Mouse (Mus musculus) cerebellum, adult 18-20 months (tissue): ENCODE measurements at regions not wholly inside any gene's neighbourhood (a gene's known extent, or its start where the extent isn't known, plus 50 kb on each side); places are given as distances from the start of the nearest gene placed in this dataset.
"Not testable (repeated sequence)": the region's sequence is repeated elsewhere in the genome, so short reads cannot be mapped to it uniquely, and the experiment has no call there.

ENCODE experiments used
- DNase-seq, 2 experiments: peaks; one replicate each; pipeline ENCODE4 v3.0.0; 2021

DNA sequence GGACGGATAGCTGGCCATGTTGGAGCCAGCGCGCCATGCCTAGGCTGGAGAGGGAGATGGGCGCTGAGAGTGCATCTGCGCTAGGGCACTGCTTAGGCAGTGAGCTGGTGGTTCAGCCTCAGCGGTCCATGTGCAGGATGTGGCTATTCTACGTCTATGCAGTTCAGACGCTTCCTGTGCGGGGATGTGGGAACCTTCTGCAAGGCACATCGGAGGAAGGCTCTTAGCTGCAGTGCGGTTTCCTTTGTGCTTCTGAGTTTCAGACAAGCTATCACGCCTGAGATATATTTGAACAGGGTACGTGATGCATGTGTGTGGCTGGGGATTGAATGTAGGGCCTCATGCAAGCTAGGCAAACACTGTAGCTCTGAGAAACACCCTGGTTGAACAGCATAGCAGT, 54.4 kb upstream of the Lrpprc start:
- no peak for DNase-seq

DNA sequence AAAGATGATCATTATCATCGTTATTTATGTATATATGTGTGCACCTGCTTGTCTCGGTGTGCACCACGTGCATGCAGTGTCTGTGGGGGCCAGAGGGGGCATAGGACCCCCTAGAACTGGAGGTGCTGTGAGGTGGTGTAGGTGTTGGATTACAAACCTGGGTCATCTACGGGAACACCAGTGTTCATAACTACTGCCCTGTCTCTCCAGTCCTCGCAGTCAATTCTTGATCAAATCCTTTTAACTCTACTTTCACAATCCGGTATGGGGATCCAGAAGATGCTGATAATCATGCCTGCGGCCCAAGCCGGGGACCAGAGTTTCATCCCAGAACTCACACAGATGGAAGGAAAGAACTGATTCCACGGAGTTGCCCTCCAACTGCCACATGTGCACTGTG, 55.6 kb upstream of the Lrpprc start:
- no peak for DNase-seq

DNA sequence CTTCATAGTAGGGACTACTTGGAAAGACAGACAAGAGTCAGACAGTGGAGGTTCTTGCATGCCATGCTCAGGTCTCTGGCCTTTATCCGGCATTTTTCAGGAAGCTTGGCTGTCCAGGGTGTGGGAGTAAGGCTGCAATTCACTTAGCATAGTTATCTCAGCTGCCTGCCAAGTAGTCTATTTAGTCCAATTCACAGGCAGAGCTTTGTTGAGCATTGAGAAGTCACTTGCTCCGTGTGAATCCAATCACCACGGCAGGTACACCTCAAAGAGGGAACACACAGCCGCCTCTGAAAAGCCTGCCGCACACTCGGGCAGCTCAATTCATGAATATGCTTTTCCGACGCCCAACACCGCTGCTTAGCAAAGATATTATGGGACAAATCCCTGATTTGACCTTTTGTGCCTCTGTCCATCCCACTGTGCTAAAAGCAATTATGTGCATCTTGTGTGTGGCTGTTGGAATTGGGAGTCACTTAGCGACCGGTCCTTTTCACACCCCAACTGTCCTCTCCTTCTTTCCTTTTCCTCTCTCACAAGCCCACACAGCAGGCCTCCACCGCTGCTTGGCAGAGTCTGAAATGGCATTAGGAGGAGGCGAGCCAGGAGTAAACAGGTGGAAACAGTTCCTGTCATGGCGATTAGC, 57.9 kb upstream of the Lrpprc start:
- no peak for DNase-seq

DNA sequence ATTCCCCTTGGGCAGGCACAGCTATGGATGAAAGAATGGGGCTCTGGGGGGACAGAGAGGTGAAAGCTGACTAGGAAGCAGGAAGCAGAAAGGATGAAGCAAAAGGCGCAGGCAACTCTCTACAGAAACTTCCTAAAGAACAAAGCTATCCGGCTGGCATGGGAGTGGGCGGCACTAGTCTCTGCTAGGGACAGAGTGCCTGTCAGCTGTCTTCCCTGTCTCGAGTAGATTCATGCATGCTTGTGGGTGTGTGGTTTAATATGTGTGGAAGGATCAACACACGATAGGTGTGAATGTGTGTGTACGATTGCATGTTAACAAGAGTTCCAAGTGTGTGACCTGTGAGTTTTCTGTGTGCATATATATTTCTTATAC, 58.4 kb upstream of the Lrpprc start:
- no peak for DNase-seq

DNA sequence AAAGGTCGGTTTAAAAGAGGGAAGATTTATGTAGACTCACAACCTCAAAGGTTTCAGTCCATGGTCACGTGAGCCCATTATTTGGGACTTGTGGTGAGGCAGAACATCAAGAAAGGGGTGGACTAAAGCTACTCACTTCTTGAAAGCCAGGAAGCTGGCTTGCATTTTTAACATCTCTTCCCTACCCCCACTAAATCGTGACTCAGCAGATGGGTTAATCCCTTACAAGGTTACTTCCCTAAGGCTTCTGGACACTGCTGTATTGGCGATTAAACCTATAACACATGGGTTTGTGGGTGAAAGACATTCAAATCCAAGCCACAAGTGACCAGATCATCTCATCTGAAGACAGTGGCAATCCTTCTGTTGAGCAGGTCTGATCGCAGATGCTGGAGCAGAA, 59.9 kb upstream of the Lrpprc start:
- DNase-seq: no peak

DNA sequence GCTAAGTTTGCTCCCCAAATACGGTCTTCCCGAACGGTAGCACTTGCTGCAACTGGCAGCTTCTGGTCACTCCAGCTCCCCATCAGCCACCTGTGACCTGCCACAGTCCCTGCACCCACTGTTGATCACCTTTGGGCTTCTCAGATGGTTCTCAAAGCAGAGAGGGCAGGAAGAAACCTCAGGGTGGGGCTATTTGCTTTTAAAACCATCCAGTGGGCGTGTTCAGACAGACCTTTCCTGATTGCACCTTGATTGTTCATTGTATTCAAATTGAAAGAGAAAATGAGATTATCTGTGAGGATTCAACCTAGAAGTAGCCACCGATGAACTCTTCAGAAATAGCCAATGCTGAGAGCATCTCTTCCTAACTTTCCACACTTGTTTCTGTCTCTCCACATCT, 60.3 kb upstream of the Lrpprc start:
- DNase-seq: no peak

DNA sequence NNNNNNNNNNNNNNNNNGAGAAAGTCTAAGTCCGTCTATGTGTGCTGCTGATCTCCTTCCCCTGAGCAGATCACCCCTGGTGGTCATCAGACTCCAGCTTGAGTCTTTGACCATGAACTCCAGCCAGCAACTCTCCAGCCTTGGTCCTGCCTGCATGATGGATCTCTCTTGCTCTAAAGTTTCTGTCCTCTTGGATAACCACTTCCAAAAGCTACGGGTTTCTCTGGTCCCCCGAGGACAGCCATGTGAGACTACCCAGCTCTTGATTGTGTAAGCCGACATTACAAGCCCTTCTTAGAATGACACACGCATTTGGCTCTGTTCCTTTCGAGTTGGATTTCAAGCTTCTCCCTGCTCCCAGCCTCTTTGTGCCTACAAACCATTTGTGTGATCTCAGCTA, 66.4 kb upstream of the Lrpprc start:
- no peak for DNase-seq

DNA sequence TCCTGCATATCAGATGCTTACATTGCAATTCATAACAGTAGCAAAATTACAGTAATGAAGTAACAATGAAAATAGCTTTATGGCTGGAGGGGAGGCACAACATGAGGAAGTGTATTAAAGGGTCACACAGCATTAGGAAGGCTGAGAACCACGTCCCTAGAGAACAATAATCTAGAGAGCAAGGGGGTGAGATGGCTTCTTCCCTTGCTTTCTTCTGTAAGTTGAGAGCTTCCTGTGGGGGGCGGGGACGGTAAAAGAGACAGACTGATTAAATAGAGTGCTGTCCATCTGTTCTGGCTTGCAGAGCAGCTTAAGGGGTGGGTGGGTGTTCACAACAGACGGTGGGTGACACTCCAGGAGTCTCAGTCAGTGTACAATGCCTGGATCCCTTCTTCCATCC, 68.2 kb upstream of the Lrpprc start:
- no peak for DNase-seq

DNA sequence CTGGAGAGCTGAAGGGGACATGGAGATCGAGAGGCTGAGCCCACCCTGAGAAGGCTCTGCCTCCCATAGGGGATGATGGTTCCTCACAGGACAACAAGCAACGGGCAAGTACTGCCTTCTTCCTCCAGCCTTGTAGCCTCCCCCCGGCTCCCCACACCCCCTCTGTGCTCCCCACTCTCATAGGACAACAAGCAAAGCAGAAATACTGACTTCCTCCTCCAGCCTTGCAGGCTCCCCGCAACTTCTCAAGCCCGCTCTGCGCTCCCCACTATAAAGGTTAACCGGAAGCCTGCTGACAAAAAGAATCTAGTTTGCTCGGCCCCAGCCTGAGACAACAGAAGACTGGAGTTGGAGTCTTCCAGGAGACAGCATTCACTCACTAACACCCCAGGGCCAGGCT, 69.3 kb upstream of the Lrpprc start:
- no peak for DNase-seq

DNA sequence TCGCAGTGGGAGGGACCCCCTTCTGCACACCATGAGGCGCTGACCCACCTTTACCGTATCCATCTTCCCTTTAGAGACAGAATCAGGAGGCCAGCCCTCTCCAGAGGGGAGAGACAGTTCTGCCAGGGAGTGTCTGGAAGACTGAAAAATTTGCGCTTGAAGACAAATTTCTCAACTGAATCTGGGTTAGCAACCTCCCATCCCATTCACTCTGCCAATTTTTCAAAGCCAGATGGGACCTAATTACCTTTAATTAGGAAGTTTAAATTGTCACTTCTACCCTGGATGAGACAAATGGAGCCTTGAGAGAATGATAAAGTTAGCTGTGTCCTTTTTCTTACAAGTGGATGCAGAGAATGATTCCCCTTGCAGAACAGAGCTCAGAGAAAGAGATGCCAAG, 70.2 kb upstream of the Lrpprc start:
- DNase-seq: no peak

DNA sequence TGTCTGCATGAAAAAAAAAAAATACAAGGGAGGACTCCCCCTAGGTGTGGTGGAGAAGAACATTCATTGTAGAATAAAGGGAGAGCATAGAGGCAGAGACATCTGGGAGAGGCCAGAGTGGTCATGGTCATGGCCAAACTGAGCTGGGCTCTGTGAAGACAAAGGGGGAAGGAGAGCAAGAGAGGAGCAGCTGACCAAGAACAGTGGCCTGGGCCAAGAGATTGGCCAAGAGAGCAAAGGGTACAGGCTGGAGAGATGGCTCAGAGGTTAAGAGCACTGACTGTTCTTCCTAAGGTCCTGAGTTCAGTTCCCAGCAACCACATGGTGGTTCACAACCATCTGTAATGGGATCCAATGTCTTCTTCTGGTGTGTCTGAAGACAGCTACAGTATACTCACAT, 73.6 kb upstream of the Lrpprc start:
- DNase-seq: not testable (repeated sequence)

DNA sequence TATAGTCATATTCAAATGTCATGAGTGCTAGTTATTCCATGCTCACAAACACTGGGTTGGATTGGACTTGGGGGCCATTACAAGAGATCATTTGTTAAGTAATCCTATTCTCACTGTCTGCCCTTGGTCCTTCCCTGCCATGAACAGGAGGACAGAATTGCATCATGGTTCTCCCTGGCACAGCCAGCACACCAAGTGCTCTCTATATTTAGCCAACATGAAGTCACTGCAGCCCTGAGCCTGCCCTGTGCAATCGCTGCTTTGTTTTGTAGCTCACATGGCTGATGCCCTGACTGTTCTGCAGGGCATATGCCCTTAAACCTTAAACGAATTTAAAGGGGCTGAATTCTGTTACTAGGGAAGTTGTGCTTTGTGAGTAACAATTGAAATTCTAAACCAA, 74.6 kb upstream of the Lrpprc start:
- DNase-seq: peak; percentile 68 to 78

DNA sequence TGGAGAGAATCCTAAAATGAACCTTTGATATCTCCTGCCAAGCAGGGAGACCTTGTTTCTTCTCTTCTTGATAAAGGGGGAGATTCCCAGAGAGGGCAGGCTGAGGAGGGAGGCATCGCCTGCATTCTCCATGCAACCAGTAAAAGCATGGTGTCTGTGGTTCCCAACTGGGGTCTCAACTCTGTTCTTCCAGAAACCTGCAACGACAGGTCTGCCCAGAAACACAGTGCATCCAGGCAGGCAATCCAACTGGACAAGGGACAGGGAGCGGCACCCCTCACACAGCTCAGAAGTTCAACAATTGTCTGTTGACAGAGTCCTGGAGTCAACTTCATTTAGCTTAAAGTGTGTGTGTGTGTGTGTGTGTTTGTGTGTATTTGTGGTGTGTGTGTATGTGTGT, 75.0 kb upstream of the Lrpprc start:
- peak in 1 of 2 experiments; percentile 39 for DNase-seq

DNA sequence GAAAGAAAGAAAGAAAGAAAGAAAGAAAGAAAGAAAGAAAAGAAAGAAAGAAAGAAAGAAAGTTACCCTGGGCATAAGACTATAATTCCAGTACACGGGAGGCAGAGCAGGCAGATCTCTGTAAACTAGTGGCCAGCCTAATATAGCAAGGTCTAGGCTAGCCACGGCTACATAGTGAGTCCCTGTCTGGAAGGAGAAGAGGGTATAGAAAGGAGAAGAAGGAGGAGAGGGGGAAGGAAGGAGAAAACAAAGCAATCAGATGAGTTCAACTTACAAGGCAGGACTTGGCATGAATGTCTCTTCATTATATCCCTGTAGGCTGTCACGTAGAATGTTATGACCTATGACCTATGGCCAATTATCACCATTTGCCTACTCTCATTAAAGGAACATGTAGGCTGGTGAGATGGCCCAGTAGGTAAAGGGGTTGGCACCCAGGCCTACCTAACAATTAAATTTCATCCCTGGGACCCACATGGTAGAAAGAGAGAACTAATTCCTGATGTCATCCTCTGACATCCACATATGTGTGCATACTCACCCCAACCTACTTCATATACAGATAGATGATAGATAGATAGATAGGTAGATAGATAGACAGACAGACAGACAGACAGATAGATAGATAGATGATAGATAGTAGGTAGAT, 78.6 kb upstream of the Lrpprc start:
- no peak for DNase-seq

DNA sequence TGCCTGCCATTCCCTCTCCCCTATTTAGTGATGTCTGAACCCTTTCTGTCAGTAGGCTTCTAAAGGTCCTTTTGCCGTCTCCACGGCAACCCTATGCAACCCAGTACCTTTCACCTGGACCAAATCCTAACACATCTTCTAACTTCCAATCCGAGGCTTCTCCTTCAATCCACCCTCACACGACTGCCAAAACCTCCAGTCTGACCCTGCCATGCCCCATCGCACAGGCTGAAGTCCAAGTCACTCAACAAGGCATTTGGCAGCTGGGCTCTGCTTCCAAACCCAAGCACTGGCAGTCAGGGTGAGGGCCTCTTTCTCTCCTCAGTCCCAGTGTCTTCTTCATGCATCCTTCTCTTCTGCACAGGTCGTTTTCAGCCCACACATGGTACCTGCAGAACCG, 83.0 kb upstream of the Lrpprc start:
- peak; percentile 42 for DNase-seq

DNA sequence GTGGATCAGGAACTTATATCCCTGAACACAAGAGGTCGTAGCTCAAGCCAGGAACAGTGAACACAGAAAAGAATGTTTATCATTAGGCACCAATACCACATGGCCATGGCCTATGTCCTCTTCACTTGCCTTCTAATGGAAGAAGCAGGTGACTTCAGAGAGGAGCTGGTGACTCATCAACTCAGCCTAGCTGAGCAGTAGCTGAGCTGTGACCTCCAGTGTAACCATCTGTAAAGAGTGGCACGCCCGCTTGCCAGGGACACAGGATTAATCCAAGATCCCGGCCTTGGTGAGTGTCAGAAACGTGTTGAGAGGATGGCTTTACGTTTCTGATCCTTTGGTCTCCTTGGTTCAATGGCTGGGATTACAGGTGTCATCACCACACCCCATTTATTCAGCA, 82.0 kb upstream of the Ppm1b start:
- DNase-seq: no peak

DNA sequence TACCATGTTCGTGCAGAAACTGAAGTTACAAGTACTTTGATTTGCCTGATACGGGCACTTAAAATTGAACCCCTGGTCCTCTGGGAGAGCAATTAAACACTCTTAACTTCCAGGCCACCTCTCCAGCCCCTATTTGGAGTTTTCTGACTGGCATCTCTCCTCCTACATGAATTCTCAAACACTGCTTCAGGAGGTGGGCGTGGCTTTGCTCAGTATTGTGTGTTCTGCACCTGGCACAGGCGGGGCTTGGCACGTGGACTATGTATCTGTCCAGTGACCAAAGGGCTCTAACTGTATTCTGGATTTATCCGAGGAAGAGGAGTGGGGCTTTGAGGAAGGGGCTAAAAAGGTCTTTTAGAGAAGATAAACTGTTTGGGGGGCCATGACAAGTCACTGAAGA, 81.5 kb upstream of the Ppm1b start:
- no peak for DNase-seq

DNA sequence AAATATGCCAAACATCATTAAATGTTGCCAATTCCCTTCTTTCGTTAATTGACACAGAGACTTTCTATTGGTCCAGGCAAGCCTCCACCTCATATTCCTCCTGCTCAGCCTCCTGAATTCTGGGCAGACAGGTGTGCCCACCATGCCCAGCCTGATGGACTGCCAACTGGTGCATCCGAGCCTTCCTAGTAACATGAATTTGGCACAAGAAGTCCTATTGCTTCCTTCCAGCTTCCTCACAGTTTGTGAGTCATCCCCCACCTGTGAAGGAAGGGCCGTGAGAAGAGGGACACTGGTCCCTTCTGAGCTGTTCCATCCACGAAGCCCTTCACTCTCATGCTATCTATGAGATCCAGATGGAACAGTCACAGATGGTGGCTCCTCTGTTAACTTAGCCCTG, 80.5 kb upstream of the Ppm1b start:
- peak; percentile 59 to 71 for DNase-seq

DNA sequence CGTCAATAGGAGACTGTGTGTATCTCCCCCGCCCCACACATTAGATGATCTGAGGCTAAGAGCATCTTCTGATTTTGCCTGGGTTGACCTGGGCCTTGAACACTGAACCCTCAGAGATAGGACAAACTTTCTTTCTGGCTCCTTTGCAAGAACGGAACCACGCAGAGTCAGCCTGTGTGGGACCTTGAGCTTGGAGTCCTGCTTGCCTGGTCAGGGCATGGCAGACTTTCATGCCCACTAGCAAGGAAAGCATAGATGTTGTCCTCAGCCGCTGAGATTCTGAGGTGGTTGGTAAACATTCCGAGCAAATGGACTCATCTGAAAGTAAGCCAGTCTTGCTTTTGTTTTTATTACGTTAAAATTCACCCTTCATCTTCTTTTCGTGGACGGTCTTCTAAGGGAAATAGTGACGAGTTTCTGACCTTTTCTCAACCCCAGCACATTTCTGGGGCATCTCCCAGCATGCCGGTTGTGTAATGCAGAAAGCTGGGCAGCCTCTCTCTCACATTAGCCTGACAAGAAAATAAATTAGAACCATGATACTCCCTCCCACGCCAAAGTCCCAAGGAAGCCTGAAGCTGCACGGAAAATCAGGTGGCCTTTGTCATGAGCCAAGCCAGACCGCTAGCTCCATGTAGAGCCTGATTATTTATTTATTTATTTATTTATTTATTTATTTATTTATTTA, 79.2 kb upstream of the Ppm1b start:
- peak; percentile 60 to 61 for DNase-seq

DNA sequence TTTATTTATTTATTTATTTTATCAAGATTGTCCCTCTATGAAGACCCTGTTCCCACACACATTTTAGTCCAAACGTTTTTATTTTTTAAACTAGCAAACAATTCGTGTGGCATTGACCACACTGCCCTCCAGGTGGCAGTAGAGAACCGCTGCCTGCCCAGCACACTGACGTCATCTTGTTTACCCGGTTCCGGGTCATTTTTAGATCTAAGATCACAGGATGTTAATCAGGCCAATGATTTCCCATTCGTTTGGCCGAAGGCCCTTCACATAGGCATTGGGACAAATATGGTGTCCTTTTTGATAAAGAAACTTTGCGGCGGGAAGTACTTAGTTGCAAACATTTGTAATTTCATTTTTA, 78.7 kb upstream of the Ppm1b start:
- peak; percentile 78 to 84 for DNase-seq

DNA sequence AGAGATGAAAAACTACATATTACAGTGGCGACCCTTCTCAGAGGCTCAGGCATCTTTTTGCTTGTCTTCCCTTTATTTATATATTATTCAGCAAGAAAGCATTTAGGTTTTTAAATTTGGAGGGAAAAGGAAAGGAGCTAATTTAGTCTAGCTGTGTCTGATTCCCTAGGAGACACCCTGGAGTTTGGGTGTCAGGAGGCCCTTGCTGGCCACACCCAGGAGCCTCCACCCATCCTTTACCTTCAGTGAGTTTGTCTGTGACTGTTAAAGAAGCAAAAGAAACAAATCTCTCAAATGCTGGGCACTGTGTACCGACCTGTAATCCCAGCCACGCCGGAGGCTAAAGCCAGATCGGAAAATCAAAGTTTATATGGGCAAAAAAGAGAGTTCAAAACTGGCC, 78.2 kb upstream of the Ppm1b start:
- peak in 1 of 2 experiments; percentile 32 for DNase-seq

DNA sequence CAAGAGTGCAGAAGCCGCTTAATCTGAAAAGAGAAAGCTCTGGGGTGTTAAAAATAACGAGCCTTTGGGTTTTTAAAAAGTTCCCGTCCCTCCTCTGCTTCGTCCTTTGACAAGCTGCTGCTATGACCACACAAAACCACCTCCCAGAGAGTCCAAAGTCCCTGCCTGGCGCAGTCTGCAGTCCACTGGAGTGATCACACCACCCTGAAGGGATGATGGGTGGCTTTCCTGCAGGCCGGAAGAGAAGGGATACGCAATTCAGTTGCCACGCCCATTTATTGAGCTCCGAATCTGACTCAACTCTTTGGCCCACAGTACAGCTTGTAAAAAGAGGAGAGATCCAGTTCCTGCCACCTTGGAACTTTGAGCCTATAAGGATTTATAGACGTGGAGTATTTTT, 77.4 kb upstream of the Ppm1b start:
- DNase-seq: no peak

DNA sequence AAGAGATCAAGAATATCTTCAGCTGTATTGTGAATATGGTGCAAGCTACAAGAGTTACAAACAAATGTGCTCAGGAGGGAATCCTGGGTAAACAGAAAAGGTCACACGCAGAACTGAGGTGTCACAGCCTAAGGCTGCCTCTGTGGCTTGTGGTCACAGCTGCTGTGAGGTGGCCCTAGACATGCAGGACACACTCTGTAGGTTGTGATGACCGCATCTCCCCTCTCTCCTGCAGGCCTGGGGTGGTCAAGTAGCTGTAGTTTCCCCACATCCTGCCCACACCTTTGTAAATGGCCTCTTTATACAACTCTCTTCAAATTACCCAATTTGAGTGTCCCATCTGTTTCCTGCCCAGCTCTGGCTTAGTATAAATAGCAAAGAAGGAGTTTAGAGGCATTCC, 75.6 kb upstream of the Ppm1b start:
- no peak for DNase-seq

DNA sequence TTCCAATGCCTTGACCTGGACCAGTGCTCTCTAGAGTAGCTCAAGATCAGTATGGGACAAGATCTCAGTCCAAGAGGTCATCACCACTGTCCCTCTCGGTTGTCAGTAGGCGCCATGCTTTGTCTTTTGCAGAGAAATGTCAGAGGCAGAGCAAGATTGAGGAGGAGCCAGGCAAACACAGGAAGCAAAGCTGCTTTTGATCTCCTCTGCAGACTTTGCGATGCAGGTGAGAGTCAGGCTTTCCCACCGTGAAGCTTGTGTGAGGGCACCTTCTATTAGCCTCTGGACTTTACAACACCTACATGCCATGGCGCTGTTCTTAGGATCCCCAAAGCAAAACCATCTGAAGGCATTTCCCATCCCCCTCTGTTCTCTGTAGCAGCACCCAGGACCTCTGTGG, 68.0 kb upstream of the Ppm1b start:
- no peak for DNase-seq
